Mouse (Mus musculus) testis, adult 2 months (tissue): ENCODE results near the gene Rxfp2. TPM values are rescaled to one million over a fixed set of nuclear protein-coding genes. Genes with fewer than 3 reads are reported as not detected.

ENCODE experiments used
- H3K27ac ChIP-seq: fragments of 200-500 bp; 2 replicates; pipeline ENCODE4 v1.5.1; 2012; ENCODE audit warnings: low read depth, low read length; ENCODE audit not compliant: control insufficient read depth, insufficient read depth
- H3K27me3 ChIP-seq: fragments of 200-500 bp; 2 replicates; pipeline ENCODE4 v1.6.1; 2012; ENCODE audit warnings: mild to moderate bottlenecking, low read length, moderate library complexity; ENCODE audit not compliant: control insufficient read depth, insufficient read depth
- H3K36me3 ChIP-seq: fragments of 200-500 bp; 2 replicates; pipeline ENCODE4 v1.6.1; 2012; ENCODE audit warnings: mild to moderate bottlenecking, low read length; ENCODE audit not compliant: control insufficient read depth, insufficient read depth
- H3K4me1 ChIP-seq: fragments of 200-500 bp; 2 replicates; pipeline ENCODE4 v1.6.1; 2012; ENCODE audit warnings: low read length; ENCODE audit not compliant: control insufficient read depth, insufficient read depth
- H3K4me3 ChIP-seq: fragments of 200-500 bp; 2 replicates; pipeline ENCODE4 v1.5.1; 2012; ENCODE audit warnings: low read depth, mild to moderate bottlenecking, low read length, moderate library complexity, mixed read lengths; ENCODE audit not compliant: control insufficient read depth
- CTCF ChIP-seq: fragments of 200-500 bp; IDR thresholded peaks from 2 replicates; pipeline ENCODE4 v1.5.1; 2012; ENCODE audit warnings: low read depth, mild to moderate bottlenecking, inconsistent platforms, low read length, moderate library complexity; ENCODE audit not compliant: control insufficient read depth, insufficient read depth, insufficient replicate concordance
- POLR2A ChIP-seq: fragments of 200-500 bp; IDR thresholded peaks from 2 replicates; pipeline ENCODE4 v1.6.1; 2012; ENCODE audit warnings: low read depth, mild to moderate bottlenecking, inconsistent platforms, low read length, moderate library complexity; ENCODE audit not compliant: control insufficient read depth
- polyA plus RNA-seq: library from polyadenylated mRNA; depleted of rRNA; stranded (reverse); fragments of >200 nt; gene quantifications from 2 replicates; pipeline ENCODE4 v1.2.3, GENCODE M21; 2012

The Rxfp2 gene
- polyA plus RNA-seq, 1 experiment: 14.5 TPM

GRCm38 (mm10) chr5:150114007-150114406 is 95.5 kb downstream of the Rxfp2 start:
- no peaks in the 10 kb centered on the region for H3K27me3 ChIP-seq
- TF ChIP-seq POLR2A (no peak), CTCF (peak; percentile 41; the same call in 1 of the 2 replicates)
- H3K36me3 ChIP-seq: no peaks in the 10 kb centered on the region

GRCm38 (mm10) chr5:150114778-150115177 is 96.3 kb downstream of the Rxfp2 start:
- TF ChIP-seq CTCF: no peak
- TF ChIP-seq POLR2A: no peak
- Histone ChIP-seq H3K27ac (no peak overlapping the region), H3K4me1 (peaks cover 14% of the 10 kb centered on the region), H3K4me3 (no peak overlapping the region), H3K27me3 (no peaks in the 10 kb centered on the region), H3K36me3 (no peaks in the 10 kb centered on the region)

More at GRCm38 (mm10) chr5:150114007-150114406, 95.5 kb downstream of the Rxfp2 start:
- no peak overlapping the region for H3K4me3 ChIP-seq
- H3K4me1 ChIP-seq: peaks cover 14% of the 10 kb centered on the region
- H3K27ac ChIP-seq: no peak overlapping the region

- no peaks in the 10 kb centered on the region for H3K36me3 ChIP-seq
- H3K27ac ChIP-seq: no peak overlapping the region
- TF ChIP-seq POLR2A (no peak), CTCF (no peak)
- H3K4me1 ChIP-seq: peaks cover 14% of the 10 kb centered on the region
- no peaks in the 10 kb centered on the region for H3K27me3 ChIP-seq
- no peak overlapping the region for H3K4me3 ChIP-seq
Measured at GRCm38 (mm10) chr5:150115271-150116092, 97.0 kb downstream of the Rxfp2 start.

GRCm38 (mm10) chr5:150116216-150116905 is 97.9 kb downstream of the Rxfp2 start:
- H3K4me3 ChIP-seq: no peak overlapping the region
- TF ChIP-seq POLR2A (no peak), CTCF (no peak)
- H3K4me1 ChIP-seq: peaks cover 14% of the 10 kb centered on the region
- no peaks in the 10 kb centered on the region for H3K36me3 ChIP-seq
- no peaks in the 10 kb centered on the region for H3K27me3 ChIP-seq
- no peak overlapping the region for H3K27ac ChIP-seq

- no peak overlapping the region for H3K4me3 ChIP-seq
- peaks cover 14% of the 10 kb centered on the region for H3K4me1 ChIP-seq
- H3K27ac ChIP-seq: no peak overlapping the region
- no peak for TF ChIP-seq POLR2A
- TF ChIP-seq CTCF: peak; percentile 98
- H3K27me3 ChIP-seq: no peaks in the 10 kb centered on the region
- no peaks in the 10 kb centered on the region for H3K36me3 ChIP-seq
Measured at GRCm38 (mm10) chr5:150116906-150117216, 98.4 kb downstream of the Rxfp2 start.

GRCm38 (mm10) chr5:150118124-150118454 is 99.6 kb downstream of the Rxfp2 start:
- H3K27ac ChIP-seq: no peak overlapping the region

GRCm38 (mm10) chr5:150118455-150119241 is 100.2 kb downstream of the Rxfp2 start, which contains the start of gene Fry:
TSS of gene Fry (plus strand) at chr5:150118645.
- peak; percentile 9; the same call in 1 of the 2 replicates for TF ChIP-seq POLR2A
- TF ChIP-seq CTCF: no peak
- Histone ChIP-seq H3K36me3 (no peaks in the 10 kb centered on the region), H3K27ac (no peak within 1 kb of the TSS), H3K27me3 (no peaks in the 10 kb centered on the region), H3K4me1 (peaks cover 14% of the 10 kb centered on the region), H3K4me3 (peak within 1 kb of the TSS; percentile 66)

More at GRCm38 (mm10) chr5:150118124-150118454, 99.6 kb downstream of the Rxfp2 start:
- no peak for TF ChIP-seq POLR2A
- TF ChIP-seq CTCF: no peak
- Histone ChIP-seq H3K4me3 (peak overlapping the region; percentile 66), H3K36me3 (no peaks in the 10 kb centered on the region), H3K4me1 (peaks cover 14% of the 10 kb centered on the region), H3K27me3 (no peaks in the 10 kb centered on the region)
